Mouse (Mus musculus): ENCODE results near the gene Magi1.
A peak's percentile ranks its signal among the peaks of the same experiment; 100 is the strongest.

Magi1 gene

GRCm38 (mm10) chr6:94283318-94284061, at the start of gene Magi1:
Gene Magi1 (minus strand): TSS chr6:94283917.
- peak; percentile 47 for DNase-seq (ENCODE audit: low read depth, low spot score)

GRCm38 (mm10) chr6:94327143-94327542, 43.4 kb upstream of the Magi1 start:
- no peak for DNase-seq (ENCODE audit: low read depth, low spot score)

GRCm38 (mm10) chr6:94316886-94317285, 33.2 kb upstream of the Magi1 start:
- DNase-seq (ENCODE audit: low read depth, low spot score), result no peak

GRCm38 (mm10) chr6:94312285-94312684, 28.6 kb upstream of the Magi1 start:
- DNase-seq (ENCODE audit: low read depth, low spot score), result no peak

GRCm38 (mm10) chr6:94308498-94308897, 24.8 kb upstream of the Magi1 start:
- no peak for DNase-seq (ENCODE audit: low read depth, low spot score)

GRCm38 (mm10) chr6:94303512-94303911, 19.8 kb upstream of the Magi1 start:
- DNase-seq (ENCODE audit: low read depth, low spot score), result no peak

- no peak for DNase-seq (ENCODE audit: low read depth, low spot score)
Measured at GRCm38 (mm10) chr6:94301804-94302203, 18.1 kb upstream of the Magi1 start.

- DNase-seq (ENCODE audit: low read depth, low spot score), result no peak
Measured at GRCm38 (mm10) chr6:94300562-94300961, 16.8 kb upstream of the Magi1 start.

GRCm38 (mm10) chr6:94287387-94287786, 3.7 kb upstream of the Magi1 start:
- no peak for DNase-seq (ENCODE audit: low read depth, low spot score)

- DNase-seq (ENCODE audit: low read depth, low spot score), result no peak
Measured at GRCm38 (mm10) chr6:94286555-94286954, 2.8 kb upstream of the Magi1 start.

- no peak for DNase-seq (ENCODE audit: low read depth, low spot score)
Measured at GRCm38 (mm10) chr6:94284089-94284825, 540 bp upstream of the Magi1 start.

GRCm38 (mm10) chr6:94282301-94283241, 1.1 kb downstream of the Magi1 start:
- peak; percentile 1 for DNase-seq (ENCODE audit: low read depth, low spot score)

GRCm38 (mm10) chr6:94281606-94282280, 2.0 kb downstream of the Magi1 start:
- no peak for DNase-seq (ENCODE audit: low read depth, low spot score)

- DNase-seq (ENCODE audit: low read depth, low spot score), result no peak
Measured at GRCm38 (mm10) chr6:94273941-94274340, 9.8 kb downstream of the Magi1 start.

GRCm38 (mm10) chr6:94270001-94270400, 13.7 kb downstream of the Magi1 start:
- no peak for DNase-seq (ENCODE audit: low read depth, low spot score)

- DNase-seq (ENCODE audit: low read depth, low spot score), result no peak
Measured at GRCm38 (mm10) chr6:94269174-94269573, 14.5 kb downstream of the Magi1 start.

- DNase-seq (ENCODE audit: low read depth, low spot score), result no peak
Measured at GRCm38 (mm10) chr6:94265244-94265935, 18.3 kb downstream of the Magi1 start.

- no peak for DNase-seq (ENCODE audit: low read depth, low spot score)
Measured at GRCm38 (mm10) chr6:94264183-94264941, 19.4 kb downstream of the Magi1 start.

- DNase-seq (ENCODE audit: low read depth, low spot score), result no peak
Measured at GRCm38 (mm10) chr6:94260831-94261230, 22.9 kb downstream of the Magi1 start.

GRCm38 (mm10) chr6:94259981-94260380, 23.7 kb downstream of the Magi1 start:
- no peak for DNase-seq (ENCODE audit: low read depth, low spot score)

Measured in CD4-positive, CD25-positive, alpha-beta regulatory T cell, adult 2 months (primary cell).